Mouse (Mus musculus) heart, postnatal 10 days (tissue): ENCODE results near the gene Rspry1. TPM values are rescaled to one million over a fixed set of nuclear protein-coding genes. Genes with fewer than 3 reads are reported as not detected.

Source experiments
- DNase-seq, 2 experiments: peaks; one replicate each; pipeline ENCODE4 v3.0.0; 2021
- intact Hi-C: fragments of 180-260 bp; cut with DNase I; formaldehyde crosslinking; loops from one replicate; pipeline ENCODE4 v1.15.1; 2025
- total RNA-seq, 2 experiments: library from RNA; stranded (reverse); gene quantifications; 2 replicates each; pipeline ENCODE4 v1.2.3; 2021

Rspry1 gene
- total RNA-seq, 2 experiments from 2014 or later, result 14.5 to 16.1 TPM

DNA sequence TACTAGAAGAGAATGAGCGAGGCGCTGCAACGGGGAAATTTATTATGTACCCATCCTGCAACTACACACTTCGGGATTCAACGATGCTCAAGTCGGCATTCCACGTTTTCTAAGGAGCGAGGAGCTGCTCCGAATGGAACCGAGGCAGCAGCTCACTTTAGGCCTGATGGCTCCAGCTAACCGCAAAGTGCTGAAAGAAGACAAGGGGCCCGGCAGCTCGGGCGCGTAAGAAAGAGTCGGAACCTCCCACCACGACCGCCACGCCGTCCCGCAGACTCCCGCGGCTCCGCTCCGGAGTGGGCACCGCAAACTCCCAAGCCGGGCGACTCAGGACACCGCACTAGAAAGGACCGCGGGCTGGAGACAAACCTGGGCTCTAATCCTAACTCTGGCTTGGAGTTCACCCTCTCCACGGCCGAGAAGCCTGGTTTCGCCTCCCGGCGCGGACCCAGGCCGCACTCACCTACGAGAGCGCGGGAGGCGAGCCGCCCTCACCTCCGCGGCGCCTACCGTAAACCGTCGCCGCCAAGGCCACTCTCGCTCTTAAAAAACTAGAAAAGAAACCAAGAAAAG lies 617 bp upstream of the Rspry1 start:
- DNase-seq, result no peak
- intact Hi-C loops, result loop anchor here (5.0 kb wide), 1 partner anchor 216 kb away; no protein-coding TSS in a partner anchor

DNA sequence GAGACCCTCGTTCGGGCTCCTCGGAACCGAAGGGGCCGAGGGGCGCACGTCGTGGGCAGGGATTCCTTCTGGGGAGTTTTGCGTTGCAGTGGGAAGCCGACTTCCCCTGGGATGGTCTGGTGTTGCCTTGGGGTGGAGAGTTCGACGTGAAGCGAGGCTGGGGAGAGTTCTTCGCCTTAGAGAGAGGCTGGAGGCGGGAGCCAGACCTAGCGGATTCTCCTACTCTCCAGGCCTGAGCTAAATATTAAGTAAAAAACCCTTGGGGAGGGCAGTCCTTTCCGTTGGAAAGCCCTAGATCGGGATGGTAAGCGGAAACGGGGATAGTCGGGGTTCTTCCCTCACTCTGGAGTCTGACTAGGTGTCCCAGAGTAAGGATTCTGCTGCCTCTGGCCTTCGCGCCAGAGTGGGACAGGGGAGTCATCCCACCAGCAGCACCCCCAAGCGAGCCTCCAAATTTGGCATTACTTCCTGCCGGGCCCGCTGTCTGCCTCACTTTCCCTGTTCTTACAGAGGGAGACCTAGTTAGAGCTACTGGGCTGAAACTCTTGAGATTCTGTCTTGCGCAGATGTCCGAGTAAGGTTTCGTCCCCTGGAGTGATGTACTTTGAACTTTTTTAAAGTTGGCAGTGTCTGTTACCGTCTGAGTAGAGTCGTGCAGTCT lies 864 bp downstream of the Rspry1 start:
- DNase-seq, result peak; percentile 31 to 39
- intact Hi-C loops, result loop anchor here (5.0 kb wide), 1 partner anchor 215 kb away; no protein-coding TSS in a partner anchor

DNA sequence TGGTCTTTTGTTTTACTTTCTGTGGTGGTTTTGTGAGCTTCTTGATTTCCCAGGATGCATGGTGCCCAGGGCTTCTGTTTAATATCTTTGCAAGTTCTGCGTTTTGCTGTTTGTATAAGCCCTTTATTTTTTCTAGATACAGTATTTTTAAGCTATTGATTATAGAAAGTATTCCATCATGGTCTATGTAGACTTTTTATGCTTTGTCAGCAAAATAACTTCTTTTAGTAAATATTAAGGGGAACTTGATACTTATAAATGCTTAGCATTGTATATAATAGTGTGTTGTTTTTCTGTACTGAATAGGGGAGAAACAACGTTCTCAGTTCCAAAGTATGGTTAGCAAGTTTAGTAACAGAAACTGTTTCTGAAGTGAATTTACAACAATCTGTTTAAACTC lies 2.3 kb downstream of the Rspry1 start:
- intact Hi-C loops, result loop anchor here (5.0 kb wide), 1 partner anchor 213 kb away; no protein-coding TSS in a partner anchor
- no peak for DNase-seq

GRCm38 (mm10) chr8:94607064-94607463 lies 5.3 kb downstream of the Rspry1 start:
- intact Hi-C loops, result no loop called here
- DNase-seq, result no peak

DNA sequence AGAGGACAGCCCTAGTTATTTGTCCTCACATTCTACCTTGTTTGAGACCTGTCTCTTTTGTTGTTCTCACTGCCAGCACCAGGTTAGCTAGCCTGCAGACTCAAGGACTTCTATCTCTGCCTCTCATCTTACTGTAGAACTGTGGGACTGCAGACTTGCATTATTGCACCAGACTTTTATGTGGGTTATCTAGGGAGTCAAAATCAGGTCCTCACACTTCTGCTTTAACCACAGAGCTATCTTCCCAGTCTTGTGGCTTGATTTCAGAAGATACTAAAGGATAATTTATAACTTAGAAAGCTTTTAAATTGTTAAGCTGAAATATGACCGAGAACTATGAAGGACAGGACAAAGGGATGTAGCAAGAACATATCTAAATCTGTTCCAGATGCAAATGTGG lies 23.1 kb downstream of the Rspry1 start:
- intact Hi-C loops, result no loop called here
- DNase-seq, result no peak

GRCm38 (mm10) chr8:94633564-94634194 lies 31.9 kb downstream of the Rspry1 start:
- intact Hi-C loops, result no loop called here
- DNase-seq, result no peak

GRCm38 (mm10) chr8:94634211-94634610 lies 32.5 kb downstream of the Rspry1 start:
- intact Hi-C loops, result no loop called here
- DNase-seq, result no peak

DNA sequence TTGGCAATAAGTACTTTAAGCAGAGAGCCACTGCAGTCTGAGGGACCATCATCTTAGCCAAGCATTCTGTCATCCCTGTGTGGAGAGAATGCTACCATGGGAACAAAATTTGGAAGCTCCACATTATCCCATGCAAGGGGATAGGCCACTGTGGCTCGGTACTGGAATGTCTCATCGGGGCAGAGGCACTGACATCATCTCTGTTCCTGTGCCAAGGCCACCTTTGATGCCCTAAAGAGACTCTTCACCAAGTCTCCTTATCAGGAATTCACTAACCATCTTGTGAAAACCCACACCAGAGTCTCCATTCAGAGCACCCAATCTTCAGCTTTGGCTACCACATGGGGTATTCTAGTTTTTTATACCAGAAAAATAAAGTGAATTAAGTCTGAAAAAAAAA lies 39.4 kb downstream of the Rspry1 start:
- intact Hi-C loops, result no loop called here
- DNase-seq, result no peak

DNA sequence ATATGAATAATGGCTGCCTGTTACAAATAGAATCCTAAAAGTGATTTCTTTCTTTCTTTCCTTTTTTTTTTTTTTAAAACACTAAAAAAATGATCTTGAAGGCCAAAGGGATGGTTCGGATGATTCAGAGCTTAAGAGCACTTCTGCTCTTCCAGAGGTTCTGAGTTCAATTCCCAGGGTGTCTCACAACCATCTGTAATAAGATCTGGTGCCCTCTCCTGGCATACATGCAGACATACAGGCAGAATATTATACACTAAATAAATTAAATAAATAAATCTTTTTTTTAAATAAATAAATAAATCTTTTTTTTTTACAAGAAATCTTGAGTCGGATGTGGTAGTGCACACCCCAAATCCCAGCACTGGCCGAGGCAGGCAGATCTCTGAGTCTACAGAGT lies 40.2 kb downstream of the Rspry1 start:
- DNase-seq, result no peak
- intact Hi-C loops, result no loop called here

DNA sequence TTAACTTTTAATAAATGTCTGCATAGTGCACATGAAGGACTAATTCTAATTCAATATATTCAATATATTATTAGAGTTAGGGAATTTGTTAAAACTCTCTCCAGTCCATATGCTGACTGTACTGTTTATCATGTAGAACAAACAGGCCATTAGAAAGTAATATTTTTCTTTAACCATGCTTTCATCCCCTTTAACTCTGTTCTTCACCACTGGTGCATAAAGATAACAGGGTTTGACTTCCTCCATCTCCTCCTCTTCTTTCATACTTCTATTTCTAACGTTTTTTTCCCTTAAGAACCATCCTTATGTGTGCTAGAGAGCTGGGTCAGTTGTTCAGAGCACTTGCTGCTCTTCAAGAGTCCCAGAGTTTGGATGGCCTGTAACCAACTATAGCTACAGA lies 43.5 kb downstream of the Rspry1 start:
- DNase-seq, result no peak
- intact Hi-C loops, result no loop called here

GRCm38 (mm10) chr8:94646165-94646564 lies 44.4 kb downstream of the Rspry1 start:
- DNase-seq, result no peak
- intact Hi-C loops, result no loop called here

DNA sequence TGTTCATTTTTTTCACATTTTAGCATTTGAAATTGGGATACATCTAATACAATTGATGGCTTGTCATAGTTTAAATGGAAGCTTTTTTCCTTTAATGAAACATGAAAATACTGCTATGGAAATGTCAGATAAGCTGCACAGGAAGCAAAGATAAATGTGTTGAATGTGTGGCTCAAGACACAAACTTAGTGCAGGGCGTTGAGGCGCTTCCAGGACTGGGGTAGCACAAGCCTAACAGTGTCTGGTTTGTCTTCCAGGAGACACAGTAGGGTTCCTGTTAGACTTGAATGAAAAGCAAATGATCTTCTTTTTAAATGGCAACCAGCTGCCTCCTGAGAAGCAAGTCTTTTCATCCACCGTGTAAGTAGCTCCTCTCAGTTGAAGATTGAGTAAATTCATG lies 47.8 kb downstream of the Rspry1 start:
- DNase-seq, result no peak
- intact Hi-C loops, result no loop called here

DNA sequence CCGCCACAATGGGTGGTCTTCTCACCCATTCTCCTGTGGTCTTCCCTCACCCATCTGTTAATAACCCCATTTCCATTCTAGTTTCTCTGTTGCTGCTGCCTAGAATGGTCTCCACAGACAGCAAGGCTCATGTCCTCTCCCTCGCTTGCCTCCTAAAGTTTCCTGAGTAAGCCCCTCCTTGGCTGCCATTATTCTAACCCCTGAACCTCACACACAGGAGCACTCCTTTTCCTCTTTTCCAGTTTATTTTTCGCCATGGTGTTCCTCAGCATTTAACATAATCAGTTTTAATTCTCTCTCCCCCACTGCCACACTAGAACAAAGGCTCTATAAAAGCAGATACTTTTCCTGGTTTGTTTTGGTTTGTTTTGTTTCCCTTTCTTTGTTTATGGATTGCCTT lies 51.2 kb downstream of the Rspry1 start:
- intact Hi-C loops, result no loop called here
- no peak for DNase-seq

GRCm38 (mm10) chr8:94654994-94655393 lies 53.3 kb downstream of the Rspry1 start:
- intact Hi-C loops, result no loop called here

DNA sequence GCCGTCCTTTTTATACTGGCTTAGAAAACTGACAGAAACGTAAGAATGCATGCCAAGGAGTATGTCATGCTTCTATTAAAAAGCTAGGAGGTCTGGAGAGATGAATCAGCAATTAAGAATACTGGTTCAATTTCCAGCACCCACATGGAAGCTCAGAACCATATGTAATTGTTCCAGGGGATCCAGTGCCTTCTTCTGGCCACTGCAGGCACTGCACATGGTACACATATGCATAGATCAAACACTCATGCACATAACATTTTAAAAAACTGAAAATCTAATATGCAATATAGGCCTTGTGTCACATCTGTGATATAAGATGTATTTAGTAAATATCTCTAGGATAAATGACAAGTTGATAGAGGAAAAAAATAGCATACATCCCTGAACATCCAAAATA lies 56.3 kb downstream of the Rspry1 start:
- intact Hi-C loops, result no loop called here
- no peak for DNase-seq

More at GRCm38 (mm10) chr8:94654994-94655393, 53.3 kb downstream of the Rspry1 start:
- DNase-seq, result no peak

- intact Hi-C loops, result no loop called here
- no peak for DNase-seq
Measured at GRCm38 (mm10) chr8:94660418-94660817, 58.7 kb downstream of the Rspry1 start.

DNA sequence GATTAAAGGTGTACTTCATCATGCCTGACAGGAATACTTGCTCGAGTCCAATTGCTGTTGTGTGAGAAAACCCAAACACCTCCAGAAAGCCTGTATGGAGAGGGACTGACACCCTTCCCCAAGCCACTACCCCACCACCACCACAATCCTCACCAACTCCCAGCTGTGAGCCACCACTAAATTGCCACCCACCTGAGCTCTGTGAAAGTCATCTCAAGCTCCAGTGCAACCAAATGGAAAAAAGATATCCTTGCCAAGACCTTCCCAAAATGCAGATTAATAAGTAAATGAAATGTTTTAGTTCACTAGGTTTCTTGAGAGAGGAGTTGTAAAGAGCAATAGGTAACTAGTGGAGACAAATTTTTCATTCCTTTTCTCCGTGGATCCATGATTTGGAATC lies 63.0 kb downstream of the Rspry1 start:
- intact Hi-C loops, result loop anchor here (5.0 kb wide), 1 partner anchor 38 kb away; no protein-coding TSS in a partner anchor
- no peak for DNase-seq

GRCm38 (mm10) chr8:94666456-94667308 lies 64.9 kb downstream of the Rspry1 start, which contains the start of gene Arl2bp:
TSS of gene Arl2bp (plus strand) at chr8:94666600.
- intact Hi-C loops, result loop anchor here (5.0 kb wide), 1 partner anchor 36 kb away; no protein-coding TSS in a partner anchor
- DNase-seq, result peak; percentile 96 to 97

GRCm38 (mm10) chr8:94674384-94674783 lies 72.6 kb downstream of the Rspry1 start:
- intact Hi-C loops, result no loop called here
- no peak for DNase-seq

DNA sequence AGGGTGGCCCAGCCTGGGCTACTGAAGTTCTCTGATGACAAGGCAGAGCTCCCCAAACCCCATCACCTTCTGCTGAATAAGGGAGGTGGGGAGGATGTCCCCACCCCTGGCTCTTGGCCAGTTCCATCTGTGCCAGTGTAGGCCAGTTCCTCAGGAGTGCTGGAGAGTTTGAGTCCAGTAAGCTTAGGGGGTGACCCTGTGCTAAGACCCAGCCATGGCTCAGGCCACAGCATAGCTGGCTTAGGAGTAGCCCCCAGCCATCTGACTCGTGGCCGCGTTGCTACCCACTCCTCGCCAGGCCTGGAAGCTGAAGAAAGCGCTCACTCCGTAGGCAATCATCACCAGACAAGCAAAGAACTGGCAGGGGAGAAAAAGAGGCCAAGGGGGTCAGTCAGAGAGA lies 74.2 kb downstream of the Rspry1 start:
- intact Hi-C loops, result no loop called here

DNA sequence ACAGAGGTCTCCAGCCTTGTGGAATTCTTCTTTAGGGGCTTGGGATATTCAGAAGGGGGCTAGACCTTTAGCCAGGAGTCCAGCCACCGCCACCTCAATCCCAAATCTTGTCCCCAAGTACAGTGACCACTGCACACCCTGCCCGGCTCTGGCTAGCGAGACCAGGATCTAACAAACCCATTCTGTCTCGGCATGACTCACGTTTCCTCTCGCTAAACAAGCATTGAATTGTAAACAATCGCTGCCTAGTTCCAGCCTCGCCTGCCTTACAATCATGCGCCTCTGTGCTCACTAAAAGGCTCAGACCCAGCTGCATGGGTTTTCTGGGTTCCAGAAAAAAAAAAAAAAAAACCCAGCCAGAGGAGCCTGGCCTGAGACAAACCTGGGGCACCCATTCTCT lies 76.8 kb downstream of the Rspry1 start:
- intact Hi-C loops, result no loop called here
- peak in 1 of 2 experiments; percentile 18 for DNase-seq

More for the DNA sequence above, 74.2 kb downstream of the Rspry1 start:
- no peak for DNase-seq
